Mouse (Mus musculus): ENCODE data around the gene Tbc1d10c.

Gene Tbc1d10c

DNA sequence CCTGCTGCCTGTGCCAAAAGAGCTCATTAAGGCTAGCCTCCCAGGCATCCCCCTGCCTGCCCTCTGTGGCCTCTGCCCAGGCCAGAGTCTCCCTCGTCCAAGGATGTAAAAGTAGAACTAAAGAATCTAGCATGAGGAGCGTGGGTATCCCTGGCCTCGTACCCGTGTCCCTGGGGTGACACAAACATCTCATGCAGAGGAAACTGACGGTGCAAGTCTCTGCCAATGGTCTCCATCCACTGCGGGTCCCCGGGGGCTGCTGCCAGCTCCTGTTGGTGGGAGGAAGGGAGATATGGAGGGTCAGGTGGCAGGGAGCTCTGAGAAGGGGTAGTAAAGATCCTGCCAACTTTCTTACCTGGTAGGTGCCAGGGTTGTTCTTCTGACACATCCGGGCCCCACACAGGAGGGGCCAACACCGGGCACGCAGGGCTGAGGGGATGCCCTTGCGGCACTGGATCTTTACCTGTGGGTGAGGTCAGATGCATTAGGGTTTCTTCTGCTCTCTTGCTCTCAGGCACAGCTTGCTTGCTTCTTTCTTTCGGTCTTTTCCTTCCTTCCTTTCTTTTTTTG, 1.9 kb downstream of the Tbc1d10c start:
- DNase-seq: no peak

- no peak for DNase-seq
Observed at GRCm38 (mm10) chr19:4187303-4187702, 3.8 kb downstream of the Tbc1d10c start.

DNA sequence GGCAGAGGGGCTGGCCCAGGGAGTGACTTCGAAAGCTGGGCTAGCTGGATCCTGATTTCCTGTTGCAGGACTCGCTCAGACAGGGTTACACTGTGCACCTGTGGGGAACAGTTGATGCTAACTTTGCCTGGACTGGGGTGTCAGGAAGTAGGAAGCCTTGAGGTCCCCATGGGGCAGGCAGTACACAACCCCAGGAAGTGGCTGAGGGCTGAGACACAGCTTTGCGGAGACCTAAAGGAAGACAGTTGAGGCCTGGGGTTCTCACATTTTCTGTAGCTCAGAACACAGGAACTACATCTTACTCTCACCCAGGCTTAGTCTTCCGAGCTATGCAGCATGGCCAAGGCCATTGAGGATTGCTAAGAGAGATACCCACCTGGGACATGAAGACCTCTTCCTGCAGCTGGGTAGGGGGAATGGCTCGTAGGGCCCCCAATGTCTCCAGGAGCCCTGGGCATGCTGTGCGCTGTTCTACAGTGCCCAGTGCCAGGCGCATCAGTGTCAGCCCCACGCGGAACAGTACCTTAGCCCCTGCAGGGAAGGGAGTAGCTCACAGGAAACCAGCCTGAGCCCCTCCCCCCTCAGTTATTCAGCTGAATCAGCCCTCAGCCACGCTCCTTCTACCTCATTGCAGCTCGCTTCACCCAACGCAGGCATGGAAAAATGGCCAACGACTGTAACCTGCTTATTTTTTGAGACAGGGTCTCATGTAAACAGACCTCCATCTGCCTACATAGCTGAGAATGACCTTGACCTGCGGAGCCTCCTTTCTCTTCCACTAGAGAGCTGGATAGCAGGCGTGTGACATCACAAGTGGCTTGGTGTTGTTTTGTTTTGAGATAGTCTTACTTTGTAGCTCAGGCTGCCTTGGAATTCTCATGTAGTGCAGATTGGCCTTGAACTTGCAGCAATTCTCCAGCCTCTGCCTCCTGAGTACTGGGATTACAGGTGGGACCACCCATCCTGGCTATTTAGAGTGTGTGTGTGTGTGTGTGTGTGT, 5.8 kb downstream of the Tbc1d10c start:
- no peak for DNase-seq

DNA sequence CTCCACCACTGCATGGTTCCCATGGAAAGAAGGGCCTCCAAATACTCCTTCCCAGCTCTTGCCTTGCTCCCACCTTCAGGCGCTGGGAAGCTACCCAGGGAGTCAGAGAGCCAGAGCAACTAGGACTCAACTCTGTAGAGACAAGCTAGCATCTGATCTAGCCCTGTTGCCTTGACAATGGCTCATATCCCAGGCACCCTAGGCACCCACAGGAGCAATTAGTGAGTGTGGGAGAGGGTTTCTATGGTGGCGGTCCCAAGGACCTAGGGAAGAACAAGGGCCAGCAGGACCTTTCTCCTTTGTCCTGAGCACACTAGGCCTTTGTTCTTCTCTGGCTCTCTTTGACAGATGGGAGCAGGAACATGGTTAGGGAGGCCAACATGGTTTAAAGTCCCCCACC, 7.4 kb downstream of the Tbc1d10c start:
- DNase-seq: no peak

DNA sequence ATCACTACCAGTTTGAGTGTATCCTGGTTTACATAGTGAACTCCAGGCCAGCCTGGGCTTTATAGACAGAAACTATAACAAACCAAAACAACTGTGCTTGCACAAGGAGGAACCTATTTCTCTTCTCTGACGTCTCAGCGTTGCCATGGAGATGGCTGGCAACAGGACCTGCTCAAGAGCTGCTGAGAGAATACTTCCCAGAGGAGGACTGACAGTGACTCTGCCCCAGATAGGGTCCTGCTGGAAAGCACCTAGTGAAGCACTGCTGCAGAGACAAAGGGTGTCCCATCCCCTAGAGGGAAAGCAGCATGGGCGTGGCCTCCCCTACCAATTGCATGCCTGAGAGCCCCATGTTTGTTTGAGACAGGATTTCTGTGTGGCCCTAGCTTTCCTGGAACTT, 9.2 kb downstream of the Tbc1d10c start:
- no peak for DNase-seq

- DNase-seq: no peak
Observed at GRCm38 (mm10) chr19:4180411-4180810, 10.7 kb downstream of the Tbc1d10c start.

GRCm38 (mm10) chr19:4175368-4175947, 15.6 kb downstream of the Tbc1d10c start, which contains the start of gene Carns1:
TSS of gene Carns1 (minus strand) at chr19:4175479.
- no peak for DNase-seq

GRCm38 (mm10) chr19:4172925-4173324, 18.2 kb downstream of the Tbc1d10c start:
- DNase-seq: no peak

- no peak for DNase-seq
Observed at GRCm38 (mm10) chr19:4171393-4172290, 19.4 kb downstream of the Tbc1d10c start.

- no peak for DNase-seq
Observed at GRCm38 (mm10) chr19:4170723-4171392, 20.2 kb downstream of the Tbc1d10c start.

GRCm38 (mm10) chr19:4169810-4170209, 21.3 kb downstream of the Tbc1d10c start:
- DNase-seq: no peak

DNA sequence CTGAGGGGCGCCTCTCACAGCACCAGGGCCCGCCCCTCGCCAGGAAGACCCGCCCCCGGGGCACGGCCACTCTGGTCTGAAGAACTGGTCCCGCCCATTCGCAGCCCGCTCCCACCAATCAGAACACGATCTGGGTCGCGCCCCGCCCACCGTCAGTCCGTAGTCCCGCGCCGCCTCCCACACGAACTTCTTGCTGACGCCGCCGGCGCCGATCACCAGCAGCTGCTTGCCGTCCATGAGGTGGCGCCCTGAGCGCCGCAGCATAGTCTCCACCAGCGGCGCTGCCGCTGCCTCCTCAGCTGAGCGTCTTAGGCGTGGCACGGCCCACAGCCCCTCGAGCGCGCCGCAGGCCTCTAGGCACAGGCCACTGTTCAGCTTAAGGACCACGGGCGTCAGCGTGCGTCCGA, 21.7 kb downstream of the Tbc1d10c start:
- peak; percentile 100 for DNase-seq

- DNase-seq: no peak
Observed at GRCm38 (mm10) chr19:4166678-4167476, 24.2 kb downstream of the Tbc1d10c start.

DNA sequence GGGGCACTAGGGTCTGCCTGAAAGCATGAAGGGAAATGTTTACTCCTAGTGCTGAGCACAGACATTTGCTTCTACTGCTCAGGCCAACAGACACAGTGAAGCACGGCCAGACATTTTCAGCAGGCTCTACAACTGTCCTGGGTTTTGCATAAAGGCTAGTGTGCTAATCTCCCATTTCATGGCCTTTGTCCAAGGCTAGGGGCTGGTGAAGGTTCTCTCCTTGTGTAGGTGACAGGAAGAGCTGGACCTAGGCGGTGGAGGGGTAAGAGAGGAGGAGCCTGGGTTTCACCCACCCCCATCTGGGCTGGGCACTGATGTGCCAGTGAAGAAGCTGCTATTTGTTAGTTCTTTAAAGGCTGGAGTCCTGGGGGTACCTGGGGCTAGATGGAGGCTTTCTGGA, 26.4 kb downstream of the Tbc1d10c start:
- no peak for DNase-seq

- DNase-seq: no peak
Observed at GRCm38 (mm10) chr19:4164100-4164499, 27.0 kb downstream of the Tbc1d10c start.

DNA sequence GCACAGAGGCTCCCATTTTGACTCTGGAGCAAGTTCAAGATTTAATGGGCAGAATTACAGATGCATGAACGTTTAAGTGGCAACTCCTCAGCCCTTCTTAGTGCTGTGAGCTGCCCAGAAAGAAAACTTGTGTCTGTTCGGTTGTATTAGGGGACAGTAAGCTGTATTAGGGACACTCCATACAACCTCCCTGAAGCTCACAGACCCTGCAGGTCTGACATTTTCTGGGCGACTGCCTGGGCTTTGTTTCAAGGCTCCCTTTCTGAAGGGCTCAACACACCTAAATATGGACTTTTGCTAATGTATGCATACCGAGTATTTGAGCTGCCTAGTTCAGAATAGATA, 27.6 kb downstream of the Tbc1d10c start:
- DNase-seq: no peak

GRCm38 (mm10) chr19:4162646-4163542, 28.2 kb downstream of the Tbc1d10c start, which contains the start of gene Rps6kb2:
TSS of gene Rps6kb2 (minus strand) at chr19:4163354.
- peak; percentile 96 for DNase-seq

DNA sequence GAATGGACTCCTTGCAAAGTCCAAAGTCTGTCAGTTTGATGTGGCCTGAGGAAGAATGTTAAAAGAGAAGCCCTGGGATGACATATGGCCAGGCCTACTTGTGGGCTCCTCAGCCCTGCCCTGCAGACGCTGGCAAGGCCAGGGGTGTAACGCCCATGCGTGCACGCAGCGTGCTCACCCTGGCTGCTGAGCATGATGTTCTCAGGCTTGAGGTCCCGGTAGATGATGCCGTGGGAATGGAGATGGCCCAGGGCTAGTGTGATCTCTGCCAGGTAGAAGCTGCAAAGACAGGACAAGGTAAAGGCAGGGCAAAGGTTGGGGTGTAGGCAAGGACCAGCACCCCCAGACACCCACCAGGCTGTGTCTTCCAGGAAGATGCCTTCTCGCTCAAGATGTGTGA, 32.0 kb downstream of the Tbc1d10c start:
- no peak for DNase-seq

- no peak for DNase-seq
Observed at GRCm38 (mm10) chr19:4156771-4157170, 34.3 kb downstream of the Tbc1d10c start.

- DNase-seq: no peak
Observed at GRCm38 (mm10) chr19:4156073-4156579, 35.0 kb downstream of the Tbc1d10c start.
